Comparison of ENCODE assay signal across 8 mouse cellular contexts in the genomic region with DNA sequence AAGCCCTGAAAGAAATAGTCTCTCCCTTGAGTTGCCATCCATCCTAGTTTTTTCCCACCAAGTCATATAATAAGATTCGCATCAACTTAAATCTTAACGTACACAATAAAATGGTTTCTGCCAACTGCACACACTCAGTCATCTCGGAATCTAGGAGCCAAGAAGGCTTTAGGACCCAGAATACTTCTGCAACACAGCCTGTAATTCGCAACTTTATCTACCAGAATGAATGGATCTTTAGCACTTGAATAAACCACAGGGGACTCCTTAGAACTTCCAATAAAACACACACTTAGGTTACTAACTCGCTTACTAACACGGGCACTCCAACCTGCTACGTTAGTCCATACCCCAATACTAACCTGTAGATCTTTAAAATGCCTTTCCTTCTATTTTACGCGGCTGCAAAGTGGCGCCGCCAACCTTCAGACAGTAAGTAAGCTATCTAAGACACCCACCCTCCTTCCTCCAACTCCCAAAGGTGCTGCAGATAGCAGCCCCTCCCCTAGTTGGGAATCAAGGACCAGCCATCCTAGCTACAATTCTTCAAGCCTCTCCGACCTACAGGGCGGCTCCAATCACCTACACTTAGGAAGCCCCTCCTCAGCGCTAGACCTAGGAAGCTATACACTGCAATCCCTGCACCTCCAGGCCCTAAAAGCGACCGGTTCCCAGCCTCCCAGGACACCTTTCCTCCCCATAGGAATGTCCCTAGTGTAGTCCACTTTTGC. TPM values are rescaled to one million over a fixed set of nuclear protein-coding genes. Genes with fewer than 3 reads are reported as not detected.
DNase-seq lines count a peak whose midpoint lies in the region; ATAC-seq and TF ChIP-seq lines count a peak whose summit lies in the region.

No protein-coding gene starts in this region.

- peak overlapping the region; percentile 47 for H3K4me2 ChIP-seq in embryonic facial prominence, embryonic 11.5 days (ENCODE audit: low read depth, low read length)
- peak overlapping the region; percentile 66 for H3K4me2 ChIP-seq in hindbrain, embryonic 14.5 days (replicated peaks)
- peak overlapping the region; percentile 84 for H3K4me2 ChIP-seq in liver, embryonic 16.5 days (ENCODE audit: low read depth, low read length)

- no peaks in the 10 kb centered on the region for H3K27me3 ChIP-seq in kidney, adult 2 months (replicated peaks; ENCODE audit: control insufficient read depth, insufficient read depth, low read length)
- no peaks in the 10 kb centered on the region for H3K27me3 ChIP-seq in MEL (ENCODE audit: control insufficient read depth in 1 of 2, insufficient read depth in 2 of 2, low read length in 2 of 2)
- no peaks in the 10 kb centered on the region for H3K27me3 ChIP-seq in embryonic facial prominence, embryonic 11.5 days (ENCODE audit: control insufficient read depth, insufficient read depth, low read length)
- no peaks in the 10 kb centered on the region for H3K27me3 ChIP-seq in hindbrain, embryonic 14.5 days (ENCODE audit: control insufficient read depth, insufficient read depth, low read length)
- no peaks in the 10 kb centered on the region for H3K27me3 ChIP-seq in liver, embryonic 16.5 days (ENCODE audit: control insufficient read depth, insufficient read depth, low read depth, low read length)

- H3K79me2 ChIP-seq in MEL (ENCODE audit: control insufficient read depth, insufficient read depth, low read length, poor library complexity), result peaks cover 54% of the 10 kb centered on the region

- peaks cover 3% of the 10 kb centered on the region; the same call in 1 of the 2 replicates for H3K4me1 ChIP-seq in kidney, adult 2 months (ENCODE audit: control insufficient read depth, insufficient read depth, low read length)
- H3K4me1 ChIP-seq in MEL (ENCODE audit: control insufficient read depth in 1 of 2, insufficient read depth in 2 of 2, low read length in 2 of 2), result peaks cover 9 to 16% of the 10 kb centered on the region in 2 experiments
- no peaks in the 10 kb centered on the region for H3K4me1 ChIP-seq in embryonic facial prominence, embryonic 11.5 days (ENCODE audit: control insufficient read depth, insufficient read depth, low read length)
- peaks cover 19% of the 10 kb centered on the region for H3K4me1 ChIP-seq in hindbrain, embryonic 14.5 days (replicated peaks; ENCODE audit: control insufficient read depth, insufficient read depth, low read length)
- peaks cover 11% of the 10 kb centered on the region for H3K4me1 ChIP-seq in liver, embryonic 16.5 days (ENCODE audit: control insufficient read depth, low read depth, low read length)

- peak overlapping the region; percentile 98 for H3K9ac ChIP-seq in MEL (ENCODE audit: control insufficient read depth, low read depth, low read length, poor library complexity, severe bottlenecking)
- peak overlapping the region; percentile 98 for H3K9ac ChIP-seq in embryonic facial prominence, embryonic 11.5 days (replicated peaks; ENCODE audit: low read length)
- peak overlapping the region; percentile 93 for H3K9ac ChIP-seq in hindbrain, embryonic 14.5 days
- H3K9ac ChIP-seq in liver, embryonic 16.5 days (ENCODE audit: low read depth, low read length), result peak overlapping the region; percentile 80

- TF ChIP-seq EP300 in MEL (IDR thresholded peaks at IDR 0.05; ENCODE audit: low read depth in 1 of 2, low read length in 2 of 2), result 0 out of 4 replicates have a peak, but pooled peaks of 1 of the 2 experiments have one; percentile 31

- H3K4me3 ChIP-seq in kidney, adult 2 months (ENCODE audit: insufficient read depth, low read depth, low read length), result peak overlapping the region; percentile 97
- peak overlapping the region; percentile 66 to 95 for H3K4me3 ChIP-seq in MEL (ENCODE audit: control insufficient read depth in 1 of 2, insufficient read depth in 1 of 2, low read depth in 2 of 2, low read length in 2 of 2)
- H3K4me3 ChIP-seq in embryonic facial prominence, embryonic 11.5 days (ENCODE audit: low read depth, low read length), result peak overlapping the region; percentile 89
- H3K4me3 ChIP-seq in hindbrain, embryonic 14.5 days (replicated peaks; ENCODE audit: low read length), result peak overlapping the region; percentile 62
- peak overlapping the region; percentile 88 for H3K4me3 ChIP-seq in liver, embryonic 16.5 days (ENCODE audit: low read depth, low read length)

- H3K36me3 ChIP-seq in kidney, adult 2 months (ENCODE audit: control insufficient read depth, insufficient read depth, low read length), result no peaks in the 10 kb centered on the region
- H3K36me3 ChIP-seq in MEL (ENCODE audit: control insufficient read depth in 1 of 2, insufficient read depth in 2 of 2, low read length in 2 of 2), result peaks cover 5 to 28% of the 10 kb centered on the region in 2 experiments; a peak in 3 of 4 replicates
- no peaks in the 10 kb centered on the region for H3K36me3 ChIP-seq in embryonic facial prominence, embryonic 11.5 days (replicated peaks; ENCODE audit: control insufficient read depth, insufficient read depth, low read depth, low read length)
- 0 out of 2 replicates have a peak, but pooled peaks cover 3% of the 10 kb centered on the region for H3K36me3 ChIP-seq in hindbrain, embryonic 14.5 days (replicated peaks; ENCODE audit: control insufficient read depth, insufficient read depth)
- peaks cover 2% of the 10 kb centered on the region; the same call in 1 of the 2 replicates for H3K36me3 ChIP-seq in liver, embryonic 16.5 days (ENCODE audit: control insufficient read depth, insufficient read depth)

- under 1% methylated on average over 16 of the region's 16 CpGs for WGBS in kidney, adult 2 months
- WGBS in embryonic facial prominence, embryonic 11.5 days, result 1% methylated on average over 16 of the region's 16 CpGs
- WGBS in hindbrain, embryonic 14.5 days, result under 1% methylated on average over 16 of the region's 16 CpGs
- WGBS in liver, embryonic 16.5 days (ENCODE audit: insufficient replicate concordance), result 1% methylated on average over 16 of the region's 16 CpGs

- TF ChIP-seq CTCF in kidney, adult 2 months (conservative IDR thresholded peaks at IDR 0.05; ENCODE audit: insufficient read depth, insufficient read length, low read depth, low read length), result no peak
- no peak for TF ChIP-seq CTCF in MEL (IDR thresholded peaks at IDR 0.05 in 2 of 3, conservative IDR thresholded peaks at IDR 0.05 in 1 of 3; ENCODE audit: control insufficient read depth in 1 of 3, insufficient read depth in 1 of 3, low read depth in 2 of 3, low read length in 3 of 3, poor library complexity in 1 of 3, severe bottlenecking in 1 of 3)

- TF ChIP-seq POLR2A in kidney, adult 2 months (IDR thresholded peaks at IDR 0.05; ENCODE audit: low read depth, low read length), result no peak
- no peak for TF ChIP-seq POLR2A in MEL (IDR thresholded peaks at IDR 0.05; ENCODE audit: control insufficient read depth in 1 of 2, insufficient read depth in 1 of 2, low read depth in 1 of 2, low read length in 2 of 2, poor library complexity in 1 of 2)

- peak; percentile 10 for DNase-seq in kidney, adult 2 months
- DNase-seq in kidney, adult 8-10 months, result no peak
- DNase-seq in MEL (ENCODE audit: low read depth, low spot score), result peak; percentile 77
- DNase-seq in embryonic facial prominence, embryonic 11.5 days (ENCODE audit: low spot score), result peak; percentile 61
- peak; percentile 48 for DNase-seq in hindbrain, embryonic 14.5 days (ENCODE audit: low spot score)
- DNase-seq in spleen, postnatal 10 days (ENCODE audit: low spot score in 2 of 2), result peak; percentile 27 to 45
- no peak for DNase-seq in layer of hippocampus, adult 9-11 months

- ATAC-seq in embryonic facial prominence, embryonic 11.5 days (replicated peaks; ENCODE audit: insufficient number of reproducible peaks, low FRiP score, low TSS enrichment, low read depth), result peak; percentile 80
- peak; percentile 78 for ATAC-seq in hindbrain, embryonic 14.5 days (ENCODE audit: low FRiP score)
- peak; percentile 57 for ATAC-seq in liver, embryonic 16.5 days (ENCODE audit: low read depth)

- H3K9me3 ChIP-seq in MEL (replicated peaks; ENCODE audit: insufficient read depth, low read length), result no peaks in the 10 kb centered on the region
- H3K9me3 ChIP-seq in embryonic facial prominence, embryonic 11.5 days (replicated peaks; ENCODE audit: control insufficient read depth, low read length), result no peaks in the 10 kb centered on the region
- no peaks in the 10 kb centered on the region for H3K9me3 ChIP-seq in hindbrain, embryonic 14.5 days (ENCODE audit: control insufficient read depth, low read length)
- no peaks in the 10 kb centered on the region for H3K9me3 ChIP-seq in liver, embryonic 16.5 days (replicated peaks; ENCODE audit: control insufficient read depth, low read length)

- H3K27ac ChIP-seq in kidney, adult 2 months (ENCODE audit: insufficient read depth, low read depth, low read length), result 0 out of 2 replicates have a peak overlapping the region, but pooled peaks have one; percentile 95
- H3K27ac ChIP-seq in MEL (ENCODE audit: control insufficient read depth, low read depth, low read length), result peak overlapping the region; percentile 78
- peak overlapping the region; percentile 82 for H3K27ac ChIP-seq in embryonic facial prominence, embryonic 11.5 days (replicated peaks; ENCODE audit: low read depth, low read length)
- peak overlapping the region; percentile 92 for H3K27ac ChIP-seq in hindbrain, embryonic 14.5 days
- H3K27ac ChIP-seq in liver, embryonic 16.5 days (ENCODE audit: low read length), result peak overlapping the region; percentile 72

- no peak for TF ChIP-seq RAD21 in MEL (IDR thresholded peaks at IDR 0.05; ENCODE audit: low read depth, low read length)

RNA-seq across cellular contexts. Expression of gene Cpne1, which starts 1.0 kb away (rescaled TPM):
- polyA plus RNA-seq in kidney, adult 2 months (2012; rRNA removed), result 57.2 and 72.4 TPM in 2 replicates
- 22.5 and 32.0 TPM in 2 replicates for total RNA-seq in MEL (2012; rRNA removed)
- polyA plus RNA-seq in MEL (2012; ENCODE audit: insufficient read depth in 1 of 2, insufficient read length in 2 of 2, low read depth in 1 of 2, low replicate concordance in 2 of 2, missing spikeins in 1 of 2), result 10 to 100 TPM in 1 of 2 experiments, not detected in 1; 52.8 TPM
- 51.3 and 55.4 TPM in 2 replicates for polyA plus RNA-seq in embryonic facial prominence, embryonic 11.5 days (2014; fragmentation: Nextera tagmentation; extraction: Ambion mirVana)
- 22.4 and 24.7 TPM in 2 replicates for polyA plus RNA-seq in hindbrain, embryonic 14.5 days (2014; fragmentation: Nextera tagmentation; extraction: Ambion mirVana)
- polyA plus RNA-seq in liver, embryonic 16.5 days (2015; fragmentation: Nextera tagmentation; extraction: Ambion mirVana), result 19.4 and 22.6 TPM in 2 replicates

RNA-seq across cellular contexts. Expression of gene Rbm12, which starts 1.0 kb away (rescaled TPM):
- polyA plus RNA-seq in kidney, adult 2 months (2012; rRNA removed), result 13.2 and 14.8 TPM in 2 replicates
- 13.4 and 15.3 TPM in 2 replicates for total RNA-seq in MEL (2012; rRNA removed)
- polyA plus RNA-seq in MEL (2012; ENCODE audit: insufficient read depth in 1 of 2, insufficient read length in 2 of 2, low read depth in 1 of 2, low replicate concordance in 2 of 2, missing spikeins in 1 of 2), result 10 to 100 TPM; 28.8 to 42.5 TPM
- polyA plus RNA-seq in embryonic facial prominence, embryonic 11.5 days (2014; fragmentation: Nextera tagmentation; extraction: Ambion mirVana), result 47.3 and 48.7 TPM in 2 replicates
- polyA plus RNA-seq in hindbrain, embryonic 14.5 days (2014; fragmentation: Nextera tagmentation; extraction: Ambion mirVana), result 24.4 and 27.0 TPM in 2 replicates
- 7.8 and 8.9 TPM in 2 replicates for polyA plus RNA-seq in liver, embryonic 16.5 days (2015; fragmentation: Nextera tagmentation; extraction: Ambion mirVana)

RNA-seq across cellular contexts. Expression of gene Gm28036, which starts 16.1 kb away (rescaled TPM):
- polyA plus RNA-seq in kidney, adult 2 months (2012; rRNA removed), result 1.9 and 2.6 TPM in 2 replicates
- total RNA-seq in MEL (2012; rRNA removed), result 27.6 and 32.3 TPM in 2 replicates
- polyA plus RNA-seq in MEL (2012; ENCODE audit: insufficient read depth in 1 of 2, insufficient read length in 2 of 2, low read depth in 1 of 2, low replicate concordance in 2 of 2, missing spikeins in 1 of 2), result 10 to 100 TPM in 1 of 2 experiments, not detected in 1; 20.4 TPM
- polyA plus RNA-seq in embryonic facial prominence, embryonic 11.5 days (2014; fragmentation: Nextera tagmentation; extraction: Ambion mirVana), result 20.1 and 23.8 TPM in 2 replicates
- 12.3 and 14.2 TPM in 2 replicates for polyA plus RNA-seq in hindbrain, embryonic 14.5 days (2014; fragmentation: Nextera tagmentation; extraction: Ambion mirVana)
- polyA plus RNA-seq in liver, embryonic 16.5 days (2015; fragmentation: Nextera tagmentation; extraction: Ambion mirVana), result 5.4 and 6.2 TPM in 2 replicates

RNA-seq across cellular contexts. Expression of gene Romo1, which starts 33.0 kb away (rescaled TPM):
- 396 and 507 TPM in 2 replicates for polyA plus RNA-seq in kidney, adult 2 months (2012; rRNA removed)
- 392 and 402 TPM in 2 replicates for total RNA-seq in MEL (2012; rRNA removed)
- polyA plus RNA-seq in MEL (2012; ENCODE audit: insufficient read depth in 1 of 2, insufficient read length in 2 of 2, low read depth in 1 of 2, low replicate concordance in 2 of 2, missing spikeins in 1 of 2), result 100 to 1,000 TPM in 1 of 2 experiments, not detected in 1; 554 TPM
- polyA plus RNA-seq in embryonic facial prominence, embryonic 11.5 days (2014; fragmentation: Nextera tagmentation; extraction: Ambion mirVana), result 356 and 375 TPM in 2 replicates
- 446 and 540 TPM in 2 replicates for polyA plus RNA-seq in hindbrain, embryonic 14.5 days (2014; fragmentation: Nextera tagmentation; extraction: Ambion mirVana)
- polyA plus RNA-seq in liver, embryonic 16.5 days (2015; fragmentation: Nextera tagmentation; extraction: Ambion mirVana), result 180 and 191 TPM in 2 replicates

RNA-seq across cellular contexts. Expression of gene Nfs1, which starts 33.2 kb away (rescaled TPM):
- polyA plus RNA-seq in kidney, adult 2 months (2012; rRNA removed), result 112 and 138 TPM in 2 replicates
- 79.6 and 83.9 TPM in 2 replicates for total RNA-seq in MEL (2012; rRNA removed)
- 10 to 100 TPM in 1 of 2 experiments, not detected in 1; 64.5 TPM for polyA plus RNA-seq in MEL (2012; ENCODE audit: insufficient read depth in 1 of 2, insufficient read length in 2 of 2, low read depth in 1 of 2, low replicate concordance in 2 of 2, missing spikeins in 1 of 2)
- polyA plus RNA-seq in embryonic facial prominence, embryonic 11.5 days (2014; fragmentation: Nextera tagmentation; extraction: Ambion mirVana), result 33.5 and 34.0 TPM in 2 replicates
- 29.3 and 31.3 TPM in 2 replicates for polyA plus RNA-seq in hindbrain, embryonic 14.5 days (2014; fragmentation: Nextera tagmentation; extraction: Ambion mirVana)
- polyA plus RNA-seq in liver, embryonic 16.5 days (2015; fragmentation: Nextera tagmentation; extraction: Ambion mirVana), result 44.5 and 44.7 TPM in 2 replicates

Comparison
In these comparisons a context has a peak if more than half of its experiments do, and no peak if none do; other contexts are left out.
1. DNase-seq: peak in kidney, adult 2 months (single experiment), MEL (single experiment), embryonic facial prominence, embryonic 11.5 days (single experiment), hindbrain, embryonic 14.5 days (single experiment) and spleen, postnatal 10 days (2 of 2); none in kidney, adult 8-10 months (0 of 2) and layer of hippocampus, adult 9-11 months (single experiment).
2. Peak in every context shown above with its lines, with median percentiles within 50 percentile points of each other: H3K27ac ChIP-seq, H3K4me3 ChIP-seq, H3K9ac ChIP-seq, ATAC-seq and H3K4me2 ChIP-seq.